Mouse (Mus musculus): ENCODE data around the gene Snx8.

GRCm38 (mm10) chr5:140345244-140345643 lies 43.8 kb downstream of the Snx8 start:
- no peak for TF ChIP-seq POLR2A (IDR thresholded peaks at IDR 0.05; ENCODE audit: borderline replicate concordance, extremely low read depth, low read depth, low read length)
- no peak for TF ChIP-seq CTCF (IDR thresholded peaks at IDR 0.05; ENCODE audit: insufficient read depth, low read length)

All from lung, adult 2 months (tissue).